Mouse (Mus musculus): ENCODE measurements around the gene Pafah2.

DNA sequence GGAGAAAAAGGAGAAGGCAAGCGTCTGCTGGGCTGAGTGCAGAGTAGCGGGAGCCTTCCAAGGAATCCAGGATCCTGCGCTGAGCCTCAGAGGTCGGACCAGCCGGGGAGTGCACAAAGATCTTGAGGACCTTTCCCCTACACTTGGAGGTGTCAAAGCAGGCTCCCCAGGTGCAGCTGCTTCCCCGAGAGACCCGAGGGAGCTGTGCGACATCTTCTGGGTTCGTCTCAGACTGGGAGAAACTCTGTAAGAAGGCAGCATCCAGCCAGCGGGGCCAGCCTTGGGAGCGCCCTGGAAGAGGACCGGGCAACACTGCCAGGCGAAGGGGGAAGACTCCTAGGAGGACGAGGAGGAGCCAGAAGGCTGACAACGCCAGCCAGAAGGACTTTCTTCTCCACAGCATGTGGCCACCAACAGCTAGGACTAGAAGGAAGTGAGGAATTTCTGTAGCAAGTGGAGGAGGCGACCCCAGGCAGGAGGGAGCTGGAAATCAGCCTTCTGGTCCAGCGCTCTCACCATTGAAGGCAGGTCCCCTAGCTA lies 24.7 kb upstream of the Pafah2 start:
- TF ChIP-seq CTCF (IDR thresholded peaks at IDR 0.05; ENCODE audit: low read depth): no peak
- TF ChIP-seq EP300 (IDR thresholded peaks at IDR 0.05; ENCODE audit: low read depth): no peak
